Mouse (Mus musculus): ENCODE results near the gene Olfr1055.
"Not testable (repeated sequence)": the region's sequence is repeated elsewhere in the genome, so short reads cannot be mapped to it uniquely, and the experiment has no call there.

Olfr1055 gene

GRCm38 (mm10) chr2:86350184-86350583, at the start of gene Olfr1055:
Gene Olfr1055, minus strand, starts transcription at chr2:86350284.
- DNase-seq (ENCODE audit: low spot score in 2 of 2), result no peak

GRCm38 (mm10) chr2:86395114-86395513, 45.0 kb upstream of the Olfr1055 start:
- DNase-seq (ENCODE audit: low spot score in 2 of 2), result no peak

GRCm38 (mm10) chr2:86388461-86388860, 38.4 kb upstream of the Olfr1055 start, which contains the start of gene Olfr1058:
Gene Olfr1058, minus strand, starts transcription at chr2:86388561.
- DNase-seq (ENCODE audit: low spot score in 2 of 2), result not testable (repeated sequence)

GRCm38 (mm10) chr2:86378293-86378692, 28.2 kb upstream of the Olfr1055 start, which contains the start of gene Olfr1057:
Gene Olfr1057, minus strand, starts transcription at chr2:86378393.
- DNase-seq (ENCODE audit: low spot score in 2 of 2), result no peak

GRCm38 (mm10) chr2:86366342-86366741, 16.3 kb upstream of the Olfr1055 start:
- not testable (repeated sequence) for DNase-seq (ENCODE audit: low spot score in 2 of 2)

GRCm38 (mm10) chr2:86362369-86362768, 12.3 kb upstream of the Olfr1055 start, which contains the start of gene Olfr1056:
Gene Olfr1056, minus strand, starts transcription at chr2:86362469.
- DNase-seq (ENCODE audit: low spot score in 2 of 2), result no peak

GRCm38 (mm10) chr2:86351751-86352150, 1.7 kb upstream of the Olfr1055 start:
- not testable (repeated sequence) for DNase-seq (ENCODE audit: low spot score in 2 of 2)

GRCm38 (mm10) chr2:86335333-86335732, 14.8 kb downstream of the Olfr1055 start, which contains the start of gene Olfr1054:
Gene Olfr1054, minus strand, starts transcription at chr2:86335433.
- no peak for DNase-seq (ENCODE audit: low spot score in 2 of 2)

GRCm38 (mm10) chr2:86315184-86315583, 34.9 kb downstream of the Olfr1055 start, which contains the start of gene Olfr1053:
Gene Olfr1053, minus strand, starts transcription at chr2:86315284.
- DNase-seq (ENCODE audit: low spot score in 2 of 2), result no peak

Data from right cerebral cortex, adult 2 months (tissue).